Mouse (Mus musculus): ENCODE results near the gene Ints14. TPM values are rescaled to one million over a fixed set of nuclear protein-coding genes. Genes with fewer than 3 reads are reported as not detected.

Gene Ints14
- polyA plus RNA-seq, 1 experiment from 2014 or later: 77.0 TPM

GRCm38 (mm10) chr9:64941650-64942049 lies 19.1 kb upstream of the Ints14 start:
- Histone ChIP-seq H3K4me1 (replicated peaks; ENCODE audit: control insufficient read depth, insufficient read depth, low read length) (0 out of 2 replicates have a peak, but pooled peaks cover 3% of the 10 kb centered on the region), H3K27me3 (ENCODE audit: control insufficient read depth, insufficient read depth, low read length) (no peaks in the 10 kb centered on the region), H3K36me3 (ENCODE audit: control insufficient read depth, insufficient read depth, low read length) (no peaks in the 10 kb centered on the region), H3K9me3 (ENCODE audit: control insufficient read depth, low read length) (no peaks in the 10 kb centered on the region), H3K4me3 (ENCODE audit: low read depth, low read length) (no peak overlapping the region), H3K27ac (ENCODE audit: low read depth, low read length) (no peak overlapping the region), H3K4me2 (ENCODE audit: low read depth, low read length, severe bottlenecking) (no peak overlapping the region), H3K9ac (ENCODE audit: low read length) (no peak overlapping the region)
- DNase-seq (ENCODE audit: low spot score): no peak
- ATAC-seq (replicated peaks; ENCODE audit: low FRiP score): no peak
- 97% methylated on average over 4 of the region's 4 CpGs for WGBS

- ATAC-seq (replicated peaks; ENCODE audit: low FRiP score) (no peak), DNase-seq (ENCODE audit: low spot score) (no peak)
- Histone ChIP-seq H3K9ac (ENCODE audit: low read length) (0 out of 2 replicates have a peak overlapping the region, but pooled peaks have one; percentile 23), H3K9me3 (ENCODE audit: control insufficient read depth, low read length) (no peaks in the 10 kb centered on the region), H3K4me1 (replicated peaks; ENCODE audit: control insufficient read depth, insufficient read depth, low read length) (0 out of 2 replicates have a peak, but pooled peaks cover 3% of the 10 kb centered on the region), H3K27ac (ENCODE audit: low read depth, low read length) (no peak overlapping the region), H3K4me3 (ENCODE audit: low read depth, low read length) (no peak overlapping the region), H3K36me3 (ENCODE audit: control insufficient read depth, insufficient read depth, low read length) (no peaks in the 10 kb centered on the region), H3K27me3 (ENCODE audit: control insufficient read depth, insufficient read depth, low read length) (no peaks in the 10 kb centered on the region), H3K4me2 (ENCODE audit: low read depth, low read length, severe bottlenecking) (no peak overlapping the region)
- WGBS: 26% methylated on average over 11 of the region's 11 CpGs
Measured at GRCm38 (mm10) chr9:64943997-64944396, 16.7 kb upstream of the Ints14 start.

- no peak for DNase-seq (ENCODE audit: low spot score)
- Histone ChIP-seq H3K4me2 (ENCODE audit: low read depth, low read length, severe bottlenecking) (no peak overlapping the region), H3K4me3 (ENCODE audit: low read depth, low read length) (no peak overlapping the region), H3K4me1 (replicated peaks; ENCODE audit: control insufficient read depth, insufficient read depth, low read length) (0 out of 2 replicates have a peak, but pooled peaks cover 3% of the 10 kb centered on the region), H3K36me3 (ENCODE audit: control insufficient read depth, insufficient read depth, low read length) (no peaks in the 10 kb centered on the region), H3K9me3 (ENCODE audit: control insufficient read depth, low read length) (no peaks in the 10 kb centered on the region), H3K9ac (ENCODE audit: low read length) (no peak overlapping the region), H3K27ac (ENCODE audit: low read depth, low read length) (no peak overlapping the region), H3K27me3 (ENCODE audit: control insufficient read depth, insufficient read depth, low read length) (no peaks in the 10 kb centered on the region)
- WGBS: 89% methylated on average over 9 of the region's 9 CpGs
- ATAC-seq (replicated peaks; ENCODE audit: low FRiP score): no peak
Measured at GRCm38 (mm10) chr9:64947483-64948095, 13.1 kb upstream of the Ints14 start.

GRCm38 (mm10) chr9:64951161-64951657 lies 9.5 kb upstream of the Ints14 start, which contains the start of gene Slc24a1:
Gene Slc24a1, minus strand, starts transcription at chr9:64951607.
- Histone ChIP-seq H3K4me3 (ENCODE audit: low read depth, low read length) (no peak within 1 kb of the TSS), H3K9me3 (ENCODE audit: control insufficient read depth, low read length) (no peaks in the 10 kb centered on the region), H3K27me3 (ENCODE audit: control insufficient read depth, insufficient read depth, low read length) (no peaks in the 10 kb centered on the region), H3K4me1 (replicated peaks; ENCODE audit: control insufficient read depth, insufficient read depth, low read length) (no peaks in the 10 kb centered on the region), H3K27ac (ENCODE audit: low read depth, low read length) (no peak within 1 kb of the TSS), H3K36me3 (ENCODE audit: control insufficient read depth, insufficient read depth, low read length) (no peaks in the 10 kb centered on the region), H3K4me2 (ENCODE audit: low read depth, low read length, severe bottlenecking) (no peak within 1 kb of the TSS), H3K9ac (ENCODE audit: low read length) (no peak within 1 kb of the TSS)
- ATAC-seq (replicated peaks; ENCODE audit: low FRiP score): no peak
- WGBS: 36% methylated on average over 11 of the region's 11 CpGs
- no peak for DNase-seq (ENCODE audit: low spot score)

GRCm38 (mm10) chr9:64952055-64952454 lies 8.7 kb upstream of the Ints14 start:
- no peak overlapping the region for H3K9ac ChIP-seq (ENCODE audit: low read length)
- H3K9me3 ChIP-seq (ENCODE audit: control insufficient read depth, low read length): no peaks in the 10 kb centered on the region
- H3K27me3 ChIP-seq (ENCODE audit: control insufficient read depth, insufficient read depth, low read length): no peaks in the 10 kb centered on the region
- 12% methylated on average over 5 of the region's 5 CpGs for WGBS
- no peak overlapping the region for H3K4me3 ChIP-seq (ENCODE audit: low read depth, low read length)
- H3K4me1 ChIP-seq (replicated peaks; ENCODE audit: control insufficient read depth, insufficient read depth, low read length): no peaks in the 10 kb centered on the region
- no peak for DNase-seq (ENCODE audit: low spot score)
- ATAC-seq (replicated peaks; ENCODE audit: low FRiP score): no peak
- no peak overlapping the region for H3K27ac ChIP-seq (ENCODE audit: low read depth, low read length)
- no peaks in the 10 kb centered on the region for H3K36me3 ChIP-seq (ENCODE audit: control insufficient read depth, insufficient read depth, low read length)
- no peak overlapping the region for H3K4me2 ChIP-seq (ENCODE audit: low read depth, low read length, severe bottlenecking)

- H3K4me3 ChIP-seq (ENCODE audit: low read depth, low read length): no peak overlapping the region
Measured at GRCm38 (mm10) chr9:64953190-64953589, 7.5 kb upstream of the Ints14 start.

GRCm38 (mm10) chr9:64956337-64956736 lies 4.4 kb upstream of the Ints14 start:
- Histone ChIP-seq H3K4me3 (ENCODE audit: low read depth, low read length) (no peak overlapping the region), H3K9ac (ENCODE audit: low read length) (no peak overlapping the region), H3K4me1 (replicated peaks; ENCODE audit: control insufficient read depth, insufficient read depth, low read length) (0 out of 2 replicates have a peak, but pooled peaks cover 2% of the 10 kb centered on the region), H3K27me3 (ENCODE audit: control insufficient read depth, insufficient read depth, low read length) (no peaks in the 10 kb centered on the region), H3K9me3 (ENCODE audit: control insufficient read depth, low read length) (no peaks in the 10 kb centered on the region), H3K4me2 (ENCODE audit: low read depth, low read length, severe bottlenecking) (0 out of 2 replicates have a peak overlapping the region, but pooled peaks have one; percentile 8), H3K36me3 (ENCODE audit: control insufficient read depth, insufficient read depth, low read length) (no peaks in the 10 kb centered on the region), H3K27ac (ENCODE audit: low read depth, low read length) (no peak overlapping the region)
- DNase-seq (ENCODE audit: low spot score) (peak; percentile 60), ATAC-seq (replicated peaks; ENCODE audit: low FRiP score) (no peak)
- 29% methylated on average over 12 of the region's 12 CpGs for WGBS

More at GRCm38 (mm10) chr9:64953190-64953589, 7.5 kb upstream of the Ints14 start:
- no peaks in the 10 kb centered on the region for H3K4me1 ChIP-seq (replicated peaks; ENCODE audit: control insufficient read depth, insufficient read depth, low read length)
- no peak for ATAC-seq (replicated peaks; ENCODE audit: low FRiP score)
- no peak for DNase-seq (ENCODE audit: low spot score)
- no peaks in the 10 kb centered on the region for H3K36me3 ChIP-seq (ENCODE audit: control insufficient read depth, insufficient read depth, low read length)
- H3K9ac ChIP-seq (ENCODE audit: low read length): no peak overlapping the region
- H3K27ac ChIP-seq (ENCODE audit: low read depth, low read length): no peak overlapping the region
- no peak overlapping the region for H3K4me2 ChIP-seq (ENCODE audit: low read depth, low read length, severe bottlenecking)
- no peaks in the 10 kb centered on the region for H3K27me3 ChIP-seq (ENCODE audit: control insufficient read depth, insufficient read depth, low read length)
- no peaks in the 10 kb centered on the region for H3K9me3 ChIP-seq (ENCODE audit: control insufficient read depth, low read length)
- 82% methylated on average over 7 of the region's 7 CpGs for WGBS

GRCm38 (mm10) chr9:64957276-64957675 lies 3.4 kb upstream of the Ints14 start:
- Histone ChIP-seq H3K27ac (ENCODE audit: low read depth, low read length) (no peak overlapping the region), H3K4me1 (replicated peaks; ENCODE audit: control insufficient read depth, insufficient read depth, low read length) (peaks cover 6% of the 10 kb centered on the region), H3K27me3 (ENCODE audit: control insufficient read depth, insufficient read depth, low read length) (no peaks in the 10 kb centered on the region), H3K9ac (ENCODE audit: low read length) (no peak overlapping the region), H3K9me3 (ENCODE audit: control insufficient read depth, low read length) (no peaks in the 10 kb centered on the region), H3K4me2 (ENCODE audit: low read depth, low read length, severe bottlenecking) (no peak overlapping the region), H3K4me3 (ENCODE audit: low read depth, low read length) (no peak overlapping the region), H3K36me3 (ENCODE audit: control insufficient read depth, insufficient read depth, low read length) (no peaks in the 10 kb centered on the region; the same call in 1 of the 2 replicates)
- DNase-seq (ENCODE audit: low spot score) (no peak), ATAC-seq (replicated peaks; ENCODE audit: low FRiP score) (no peak)
- WGBS: 78% methylated on average over 3 of the region's 3 CpGs

- peak; percentile 81; the same call in 1 of the 2 replicates for ATAC-seq (replicated peaks; ENCODE audit: low FRiP score)
- Histone ChIP-seq H3K36me3 (ENCODE audit: control insufficient read depth, insufficient read depth, low read length) (peaks cover 3% of the 10 kb centered on the region; the same call in 1 of the 2 replicates), H3K4me2 (ENCODE audit: low read depth, low read length, severe bottlenecking) (peak overlapping the region; percentile 48), H3K4me3 (ENCODE audit: low read depth, low read length) (peak overlapping the region; percentile 65), H3K9me3 (ENCODE audit: control insufficient read depth, low read length) (no peaks in the 10 kb centered on the region), H3K9ac (ENCODE audit: low read length) (peak overlapping the region; percentile 87), H3K27me3 (ENCODE audit: control insufficient read depth, insufficient read depth, low read length) (no peaks in the 10 kb centered on the region), H3K27ac (ENCODE audit: low read depth, low read length) (peak overlapping the region; percentile 55), H3K4me1 (replicated peaks; ENCODE audit: control insufficient read depth, insufficient read depth, low read length) (peaks cover 6% of the 10 kb centered on the region)
- no peak for DNase-seq (ENCODE audit: low spot score)
- 0% methylated on average over 17 of the region's 17 CpGs for WGBS
Measured at GRCm38 (mm10) chr9:64960978-64961320, 244 bp downstream of the Ints14 start.

Measured in forebrain, embryonic 11.5 days (tissue).